Mouse (Mus musculus) thymus, postnatal 36 days (tissue): ENCODE data around the gene Gm20388.

Source experiments
- DNase-seq, 2 experiments: peaks; one replicate each; pipeline ENCODE4 v3.0.0; 2022; ENCODE audit warnings: mixed read lengths in 2 of 2

Gm20388 gene

DNA sequence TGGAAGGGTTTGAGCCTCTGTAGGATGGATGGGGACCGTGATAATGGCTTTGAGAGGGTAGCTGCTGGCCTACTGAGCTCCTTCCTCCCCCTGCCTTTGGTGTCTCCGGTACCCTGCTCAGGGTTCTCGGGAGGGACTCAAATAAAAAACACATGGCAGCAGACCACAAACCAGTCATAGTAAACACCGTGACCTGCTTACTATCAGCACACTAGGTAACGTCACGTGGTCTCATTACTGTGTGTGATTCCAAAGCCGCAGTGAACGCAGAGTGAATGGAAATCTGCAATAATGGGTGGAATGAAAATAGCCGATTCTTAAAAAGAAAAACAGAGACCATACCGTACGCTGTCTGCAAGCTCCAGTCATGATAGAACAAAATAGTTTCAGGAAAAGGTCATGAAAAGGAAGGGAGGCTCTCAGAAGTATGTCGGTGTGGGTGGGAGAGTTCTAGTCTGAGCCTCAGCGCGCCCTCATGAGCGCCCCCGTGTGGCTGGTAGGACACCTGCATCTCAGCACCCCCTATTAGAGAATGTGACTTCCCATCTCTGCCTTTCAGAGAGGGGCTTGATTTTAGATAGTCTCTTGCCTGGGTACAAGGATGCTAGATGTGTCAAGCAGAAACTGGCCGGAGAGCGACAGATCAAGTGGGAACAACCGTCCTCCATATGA is 4436.3 kb downstream of the Gm20388 start:
- DNase-seq = peak; percentile 69

DNA sequence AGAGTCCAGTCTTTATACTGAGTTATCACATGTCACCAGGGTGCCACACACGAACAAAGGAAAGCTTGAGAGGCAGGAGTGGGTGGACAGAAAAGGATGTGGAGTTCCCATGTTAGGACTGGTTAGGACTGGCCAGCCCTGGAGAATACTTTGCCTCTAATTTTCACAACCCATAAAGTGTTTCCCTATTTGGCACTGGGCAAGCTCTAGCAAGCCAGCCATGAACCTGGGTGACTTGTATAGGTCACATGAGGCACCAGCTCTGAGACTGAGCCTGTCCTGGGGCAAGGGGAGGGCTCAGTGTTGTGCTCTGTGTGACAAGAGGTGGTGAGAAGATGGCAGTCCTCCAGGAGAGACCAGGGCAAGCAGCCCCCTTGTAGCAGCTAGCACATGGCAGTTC is 4437.4 kb downstream of the Gm20388 start:
- DNase-seq = no peak

DNA sequence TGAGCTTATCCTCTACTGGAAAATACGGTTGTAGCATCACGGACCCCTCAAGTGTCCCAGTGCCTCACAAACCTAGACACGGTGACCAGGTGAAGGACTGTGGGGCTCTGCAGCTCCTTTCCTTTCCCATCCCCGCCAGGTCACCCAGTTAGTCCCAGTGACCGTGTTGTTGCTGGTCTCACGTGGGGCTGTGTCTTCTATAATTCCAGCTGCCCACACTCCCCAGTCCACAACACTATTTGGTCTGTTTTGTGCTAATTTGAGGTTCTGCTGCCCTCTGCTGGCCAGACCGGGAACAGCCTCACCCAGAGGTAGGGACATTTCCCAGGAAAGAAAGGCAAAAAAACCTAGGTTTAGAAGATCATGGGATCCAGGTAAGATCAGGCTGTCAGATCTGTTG is 4439.0 kb downstream of the Gm20388 start:
- peak; percentile 64 to 75 for DNase-seq

DNA sequence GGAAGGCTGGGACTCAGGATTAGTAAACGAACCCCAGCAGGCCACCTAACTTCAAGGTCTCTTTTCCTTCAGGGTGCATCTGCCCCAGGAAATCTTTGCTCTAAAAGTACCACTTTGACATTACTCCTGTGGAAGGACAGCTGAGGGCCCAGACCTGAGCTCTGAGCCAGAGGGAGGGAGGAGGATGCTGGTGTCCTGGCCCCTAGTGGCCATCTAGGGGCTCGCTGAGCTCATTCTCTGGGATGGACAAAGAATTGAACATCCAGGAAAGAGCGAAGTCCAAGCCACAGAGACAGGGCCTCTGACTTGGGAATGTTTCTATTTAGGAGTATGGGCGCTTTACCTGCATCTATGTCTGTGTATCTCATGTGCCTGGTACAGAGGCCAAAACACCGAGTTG is 4441.0 kb downstream of the Gm20388 start:
- peak in 1 of 2 experiments; percentile 2 for DNase-seq

DNA sequence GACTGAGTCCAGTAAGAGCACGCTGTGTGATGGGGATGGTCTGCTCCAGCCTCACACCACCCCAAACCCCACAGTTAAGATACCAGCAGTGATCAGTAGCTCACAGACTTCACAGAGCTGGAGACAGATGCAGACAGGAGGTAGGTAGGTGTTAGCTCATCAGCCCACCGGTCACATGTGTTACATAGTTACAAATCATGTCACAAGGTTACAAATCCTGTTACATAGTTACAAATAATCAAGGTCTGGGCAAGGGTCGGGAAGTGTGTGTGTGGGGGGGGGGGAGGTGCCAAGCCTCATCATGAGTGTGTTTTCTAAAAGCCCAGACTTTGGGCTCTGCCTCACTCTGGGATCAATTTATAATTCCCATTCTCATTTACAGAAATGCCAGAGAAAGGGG is 4450.3 kb downstream of the Gm20388 start:
- DNase-seq = no peak

DNA sequence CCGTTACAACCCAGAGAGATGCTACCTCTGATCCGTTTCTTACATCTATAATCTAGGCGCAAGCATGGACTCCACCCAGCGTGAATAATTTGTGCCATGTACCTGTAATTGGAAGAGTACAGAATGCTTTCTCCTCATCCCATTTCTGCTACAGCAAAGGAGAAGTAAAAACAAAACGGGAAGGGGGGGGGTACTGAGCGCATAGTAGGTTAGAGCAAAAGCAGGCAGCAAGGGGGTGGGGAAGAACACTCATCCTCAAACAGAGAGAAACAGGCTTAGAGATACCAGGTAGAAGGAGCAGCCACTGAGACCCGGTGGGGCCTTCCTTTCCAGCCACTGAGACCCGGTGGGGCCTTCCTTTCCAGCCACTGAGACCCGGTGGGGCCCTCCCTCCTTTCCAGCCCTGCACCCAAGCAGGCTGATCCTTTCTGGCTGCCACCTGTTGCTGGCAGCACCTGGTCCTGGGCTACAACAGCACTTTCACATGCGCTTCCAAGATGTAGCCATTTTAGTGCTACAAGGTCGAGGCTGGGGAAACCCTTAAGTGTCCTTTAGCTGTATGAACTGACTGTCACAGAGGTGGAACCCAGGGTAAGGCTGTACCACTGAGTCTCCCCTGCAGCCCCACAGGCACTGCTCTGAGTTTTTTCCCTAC is 4451.3 kb downstream of the Gm20388 start:
- no peak for DNase-seq

DNA sequence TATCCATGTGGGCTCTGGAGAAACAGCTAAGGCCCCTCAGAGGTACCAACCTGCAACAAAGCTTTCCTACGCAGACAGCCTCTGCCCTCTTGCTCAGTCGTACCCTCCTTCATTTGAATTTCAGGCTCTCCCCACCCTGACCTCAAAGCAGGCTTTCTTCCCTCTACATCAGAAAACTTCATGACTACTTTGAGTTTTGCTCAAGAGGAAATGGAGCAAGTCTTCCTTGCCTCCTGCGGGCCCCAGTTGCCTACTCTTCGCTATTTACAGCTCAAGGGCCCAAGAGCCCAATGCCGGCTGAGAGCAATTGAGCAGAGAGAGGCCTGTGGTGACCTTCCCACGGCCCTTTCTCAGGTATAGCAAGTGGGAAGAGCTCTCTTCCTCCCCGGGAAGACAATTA is 4451.9 kb downstream of the Gm20388 start:
- DNase-seq = no peak

DNA sequence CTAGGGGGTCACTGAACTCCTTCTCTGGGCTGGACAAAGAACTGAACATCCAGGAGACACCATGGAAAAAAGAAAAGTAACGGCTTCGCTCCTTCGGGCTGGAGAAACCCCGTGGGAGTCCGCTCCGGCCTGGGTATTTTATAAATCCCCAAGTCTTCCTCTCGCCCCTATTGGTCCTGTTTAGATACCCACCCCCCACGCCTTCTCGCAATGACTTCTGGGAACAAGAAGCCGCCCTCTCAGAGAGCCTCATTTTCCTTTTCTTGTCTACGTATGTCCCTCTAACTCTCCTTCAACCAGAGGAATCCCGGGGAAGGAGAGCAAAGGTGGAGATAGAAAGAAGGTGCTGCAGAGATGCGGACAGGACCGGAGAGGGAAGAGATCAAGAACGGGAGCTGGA is 4452.7 kb downstream of the Gm20388 start:
- DNase-seq = no peak

DNA sequence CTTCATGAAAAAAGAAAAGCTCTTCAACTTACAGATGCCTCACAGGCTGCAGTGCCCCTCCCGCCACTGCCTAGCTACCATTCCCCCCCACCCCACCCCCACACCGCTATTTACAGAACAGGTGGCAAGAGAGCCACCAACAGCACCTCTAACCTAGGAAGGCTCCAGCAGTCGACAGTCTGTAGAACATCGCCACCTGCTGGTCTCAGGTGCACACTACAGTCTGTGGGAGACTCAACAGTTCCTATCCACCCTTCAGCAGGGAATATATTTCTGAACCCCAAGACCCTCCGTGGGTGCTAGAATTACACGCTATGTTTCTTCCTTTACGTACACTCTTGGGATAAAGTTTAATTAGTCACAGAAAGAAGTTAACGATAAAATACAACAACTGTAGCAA is 4457.6 kb downstream of the Gm20388 start:
- peak; percentile 70 to 74 for DNase-seq

DNA sequence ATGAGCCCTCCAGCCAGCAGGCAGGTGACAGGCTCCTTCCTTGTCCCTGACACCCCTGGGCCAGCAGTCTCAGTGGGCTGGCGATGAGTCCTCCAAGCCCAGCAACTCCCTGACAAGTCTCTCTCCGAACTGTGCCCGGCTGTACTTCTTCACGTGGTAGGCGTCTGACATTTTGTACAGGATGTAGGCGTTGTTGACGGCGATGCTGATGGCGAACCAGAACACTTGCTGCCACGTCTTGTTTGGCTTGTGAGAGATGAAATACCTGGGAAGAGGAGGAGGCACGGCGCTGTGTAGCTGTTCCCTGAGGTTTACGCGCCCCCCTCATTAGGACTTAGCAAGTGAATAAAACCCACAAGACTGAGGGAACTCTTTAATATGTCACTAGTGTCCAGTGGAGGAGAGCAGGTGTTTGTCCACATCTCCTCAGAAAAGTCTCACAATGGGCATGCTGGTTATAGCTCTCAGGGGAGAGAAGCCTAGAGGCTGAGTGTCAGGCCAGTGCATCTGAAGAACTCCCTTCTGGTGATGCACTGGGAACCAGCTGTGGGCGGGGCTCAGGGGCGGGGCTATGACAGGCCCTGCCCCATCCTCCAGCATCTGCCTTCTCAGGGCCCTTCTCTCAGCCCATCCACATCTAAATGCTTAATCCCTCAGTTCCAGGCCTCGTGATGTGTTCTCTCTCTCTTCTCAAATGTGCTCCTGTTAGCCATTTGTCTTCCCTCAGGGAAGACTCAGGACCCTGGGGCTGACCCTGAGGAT is 4460.0 kb downstream of the Gm20388 start:
- DNase-seq = no peak

DNA sequence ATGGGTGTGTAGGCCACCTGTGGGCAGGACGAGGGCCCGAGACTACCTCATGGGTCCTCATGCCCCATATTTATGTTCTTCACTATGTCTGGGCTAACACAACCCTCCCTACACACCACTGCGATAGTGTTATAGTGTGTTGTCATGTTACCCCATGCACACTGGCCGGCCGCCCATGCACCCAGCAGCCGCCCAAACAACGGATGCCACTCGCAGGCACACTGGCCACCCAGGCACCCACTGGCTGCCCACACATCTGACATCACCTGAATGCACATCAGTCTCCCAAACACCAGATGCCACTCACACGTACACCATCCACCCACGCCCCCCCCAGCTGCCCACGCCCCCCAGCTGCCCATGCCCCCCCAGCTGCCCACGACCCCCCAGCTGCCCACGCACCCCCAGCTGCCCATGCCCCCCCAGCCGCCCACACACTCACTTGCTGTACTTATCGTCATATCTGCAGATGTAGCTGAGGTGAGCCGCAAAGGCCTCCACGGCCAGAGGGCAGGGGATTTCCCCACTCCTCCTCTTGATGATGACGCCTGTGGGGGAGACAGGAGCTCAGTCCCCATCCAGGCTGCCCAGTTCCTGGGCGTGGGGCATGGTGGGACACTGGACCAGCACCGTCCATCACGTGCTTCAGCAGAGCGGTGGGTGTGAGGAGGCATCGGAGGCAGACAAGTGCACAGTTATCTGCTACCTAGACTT is 4460.9 kb downstream of the Gm20388 start:
- no peak for DNase-seq

DNA sequence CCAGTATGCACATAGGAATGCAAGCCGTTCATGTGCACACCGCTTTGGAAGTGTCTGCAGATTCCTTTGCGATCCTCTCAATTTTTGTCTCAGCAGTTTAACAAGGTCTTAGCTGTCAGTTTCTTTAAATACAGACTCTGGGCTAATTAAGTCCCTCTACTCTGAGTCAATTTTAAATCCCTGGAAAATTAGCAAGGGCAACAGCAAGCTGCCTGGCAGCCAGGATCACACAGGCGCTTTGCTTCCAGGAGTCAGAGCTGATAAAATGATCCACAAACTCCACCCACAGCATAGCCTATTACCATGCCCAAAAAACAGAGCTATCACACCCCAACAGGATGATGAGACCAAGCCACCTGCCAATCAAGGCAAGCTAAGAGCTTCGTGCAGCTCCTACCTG is 4463.1 kb downstream of the Gm20388 start:
- DNase-seq = no peak

DNA sequence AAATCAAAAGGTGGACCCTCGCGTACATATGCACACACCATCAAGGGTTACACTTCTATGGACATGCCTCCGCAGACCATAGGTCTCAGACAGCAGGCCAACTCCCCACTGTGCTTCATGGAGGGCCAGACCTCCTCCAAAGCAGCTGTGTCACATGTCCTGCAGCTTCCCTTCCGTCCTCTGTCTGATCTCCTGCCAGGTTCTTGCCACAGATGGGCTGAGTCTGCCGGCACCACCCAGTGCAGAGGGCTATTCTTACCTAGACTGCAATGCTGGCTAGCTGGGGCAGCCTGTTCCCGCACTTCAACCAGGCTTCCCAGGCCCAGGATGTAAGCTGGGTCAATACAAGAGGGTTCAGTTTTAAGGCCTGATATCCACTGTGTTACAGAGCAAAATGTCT is 4464.5 kb downstream of the Gm20388 start:
- no peak for DNase-seq

DNA sequence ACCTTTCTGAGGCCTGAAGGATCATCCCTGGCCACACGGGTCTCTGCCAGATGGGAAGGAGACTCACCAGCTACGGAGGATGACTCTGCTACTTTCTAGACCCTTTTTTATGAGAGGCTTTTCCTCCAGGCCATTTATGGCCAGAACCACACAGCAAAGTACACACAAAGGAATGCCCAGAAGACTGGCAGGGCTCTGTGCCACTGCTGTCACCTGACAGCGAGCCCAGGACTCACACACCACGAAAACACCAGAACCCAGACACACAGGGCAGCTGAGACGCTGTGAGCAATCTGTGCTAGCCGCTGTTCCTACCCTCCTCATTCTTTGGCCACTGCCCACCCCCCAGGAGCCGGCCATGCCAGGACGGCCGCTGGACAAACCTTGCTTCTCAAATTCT is 4465.1 kb downstream of the Gm20388 start:
- no peak for DNase-seq

DNA sequence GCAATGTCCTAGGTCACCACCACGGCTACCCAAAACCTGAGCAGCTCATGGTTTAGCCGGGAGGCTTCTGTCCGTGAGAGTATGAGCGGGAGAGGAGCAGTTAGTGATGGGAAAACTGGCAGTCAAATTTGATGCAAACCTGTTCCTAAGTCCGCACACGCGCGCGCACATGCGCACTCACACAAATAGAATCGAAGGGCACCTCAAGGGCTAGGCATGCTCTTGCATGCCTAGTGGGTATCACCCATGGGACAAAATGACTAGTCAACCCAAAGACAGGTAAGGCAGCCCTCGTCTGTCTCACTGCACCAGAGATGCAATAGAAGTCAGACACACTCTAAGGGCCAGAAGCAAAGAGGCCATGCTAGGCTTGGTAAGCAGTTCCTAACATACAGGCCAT is 4465.8 kb downstream of the Gm20388 start:
- no peak for DNase-seq

DNA sequence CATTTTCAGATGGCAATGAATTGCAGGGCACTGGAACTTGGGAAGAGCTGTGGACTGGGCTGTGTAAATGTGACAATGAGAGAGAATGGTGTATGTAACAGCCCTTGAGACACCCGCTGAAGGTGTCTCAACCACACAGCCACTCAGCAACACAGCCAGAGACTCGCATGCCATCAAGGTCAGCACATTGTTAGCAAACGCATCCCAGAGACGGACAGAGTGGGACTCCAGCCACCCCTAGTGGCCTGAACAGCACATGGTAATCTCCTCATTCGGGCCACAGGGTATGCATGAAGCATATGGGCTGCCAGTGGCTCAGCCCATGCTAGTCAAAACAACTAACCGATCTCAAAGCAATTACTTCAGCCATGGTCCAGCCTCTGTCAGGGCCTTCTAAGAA is 4468.6 kb downstream of the Gm20388 start:
- no peak for DNase-seq

DNA sequence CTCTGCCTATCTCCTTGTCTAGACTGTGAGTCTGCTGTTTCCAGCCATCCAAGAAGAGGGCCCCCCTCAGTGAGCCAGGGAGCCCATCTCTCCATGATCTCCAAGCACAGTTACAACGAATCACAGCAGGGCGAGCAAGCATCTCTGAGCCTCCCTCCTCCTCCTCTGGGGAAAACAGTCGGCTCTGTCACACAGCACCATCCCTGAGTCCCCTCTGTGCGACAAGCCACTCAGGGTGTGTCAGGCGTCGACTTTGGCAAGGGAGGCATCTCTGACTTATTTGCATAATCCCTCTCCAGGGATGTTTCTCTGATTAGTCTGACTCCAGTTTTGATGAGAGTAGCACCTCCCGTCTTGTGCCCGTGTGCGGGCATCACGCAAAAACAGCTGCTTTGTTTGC is 4471.6 kb downstream of the Gm20388 start:
- no peak for DNase-seq

DNA sequence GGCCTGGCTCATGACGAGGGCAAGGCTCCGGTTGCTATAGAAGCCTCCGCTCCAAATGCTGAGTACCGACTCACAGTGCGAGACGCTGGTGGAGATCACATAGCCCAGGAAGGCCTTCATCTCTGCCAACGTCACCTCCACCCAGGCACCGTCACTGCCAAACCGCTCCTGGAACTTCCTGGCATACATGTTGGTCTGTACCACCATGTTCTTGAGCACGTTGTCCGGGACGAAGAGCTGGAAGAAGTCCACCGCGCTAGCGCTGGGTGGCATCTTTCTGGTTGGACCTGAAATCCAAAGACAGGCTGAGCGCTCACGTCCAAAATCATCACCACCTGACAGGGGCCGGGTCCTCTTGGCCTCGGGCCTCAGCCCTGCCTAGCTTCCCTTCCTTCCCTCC is 4473.7 kb downstream of the Gm20388 start:
- DNase-seq = no peak

DNA sequence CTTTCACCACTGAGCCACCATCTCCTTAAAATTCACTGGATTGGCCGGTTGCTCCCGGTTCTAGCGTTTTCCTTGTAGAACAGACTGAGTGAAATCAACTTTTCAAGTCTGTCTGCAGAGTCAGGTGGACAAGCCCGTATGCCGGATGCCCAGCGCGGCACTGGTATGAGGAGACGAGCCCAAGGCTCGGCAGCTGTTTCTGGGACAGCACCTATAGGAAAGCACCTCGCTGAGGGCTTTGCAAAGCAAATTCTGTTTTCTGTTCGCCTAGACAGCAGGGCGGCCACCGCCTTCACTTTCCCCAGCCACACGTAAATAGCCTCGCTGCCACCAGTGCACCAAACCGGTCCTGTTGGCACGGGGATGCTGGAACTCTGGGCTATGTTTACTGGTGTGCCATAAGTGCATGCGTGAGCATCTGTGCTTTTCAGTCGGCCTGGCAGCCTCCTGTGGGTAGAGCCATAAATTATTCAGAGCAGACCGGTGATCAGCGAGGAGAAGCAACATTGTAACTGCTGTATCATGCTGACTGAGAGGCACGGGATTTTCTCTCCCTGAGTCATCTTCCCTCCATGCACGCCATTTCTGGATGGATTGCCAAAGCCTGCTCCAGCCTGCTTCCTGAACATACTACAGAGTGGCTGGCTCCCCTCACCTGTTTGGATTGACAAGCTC is 4475.7 kb downstream of the Gm20388 start:
- no peak for DNase-seq

DNA sequence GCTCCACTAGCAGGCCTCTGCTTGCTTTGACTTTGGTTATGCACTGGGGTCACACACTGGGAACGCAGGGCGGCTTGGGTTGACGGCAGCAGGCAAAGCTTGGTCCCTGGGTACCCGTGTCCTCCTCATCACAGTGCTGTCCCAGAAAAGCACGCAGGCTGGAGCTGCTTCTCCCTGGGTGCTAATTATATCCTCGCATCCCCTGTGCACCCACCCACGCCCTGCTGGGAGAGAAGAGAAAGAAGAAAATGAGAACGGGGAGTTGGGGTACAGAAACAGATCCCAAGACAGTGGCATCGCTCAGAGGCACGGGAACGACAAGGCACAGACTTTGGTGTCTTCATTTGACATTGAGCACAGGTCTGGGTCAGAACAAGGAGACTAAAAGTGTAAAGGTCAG is 4478.9 kb downstream of the Gm20388 start:
- no peak for DNase-seq

DNA sequence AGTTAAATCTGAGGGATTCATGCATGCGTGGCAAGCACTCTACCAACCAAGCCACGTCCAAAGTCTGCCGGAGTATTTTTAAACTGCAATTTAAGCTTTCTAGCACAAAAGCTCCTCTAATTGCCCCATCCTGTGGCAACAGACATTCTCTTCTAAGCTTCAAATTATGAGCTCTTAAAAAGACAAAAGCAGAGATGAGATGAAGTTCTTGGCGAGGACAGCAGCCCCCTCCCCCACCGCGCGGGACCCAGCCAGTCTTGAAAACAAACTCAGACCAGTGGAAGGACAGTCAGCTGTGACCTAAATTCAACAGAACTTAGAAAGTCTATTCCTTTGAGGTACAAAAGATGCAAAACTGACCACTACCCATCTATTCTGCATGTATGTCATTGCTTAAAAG is 4480.6 kb downstream of the Gm20388 start:
- DNase-seq = no peak

DNA sequence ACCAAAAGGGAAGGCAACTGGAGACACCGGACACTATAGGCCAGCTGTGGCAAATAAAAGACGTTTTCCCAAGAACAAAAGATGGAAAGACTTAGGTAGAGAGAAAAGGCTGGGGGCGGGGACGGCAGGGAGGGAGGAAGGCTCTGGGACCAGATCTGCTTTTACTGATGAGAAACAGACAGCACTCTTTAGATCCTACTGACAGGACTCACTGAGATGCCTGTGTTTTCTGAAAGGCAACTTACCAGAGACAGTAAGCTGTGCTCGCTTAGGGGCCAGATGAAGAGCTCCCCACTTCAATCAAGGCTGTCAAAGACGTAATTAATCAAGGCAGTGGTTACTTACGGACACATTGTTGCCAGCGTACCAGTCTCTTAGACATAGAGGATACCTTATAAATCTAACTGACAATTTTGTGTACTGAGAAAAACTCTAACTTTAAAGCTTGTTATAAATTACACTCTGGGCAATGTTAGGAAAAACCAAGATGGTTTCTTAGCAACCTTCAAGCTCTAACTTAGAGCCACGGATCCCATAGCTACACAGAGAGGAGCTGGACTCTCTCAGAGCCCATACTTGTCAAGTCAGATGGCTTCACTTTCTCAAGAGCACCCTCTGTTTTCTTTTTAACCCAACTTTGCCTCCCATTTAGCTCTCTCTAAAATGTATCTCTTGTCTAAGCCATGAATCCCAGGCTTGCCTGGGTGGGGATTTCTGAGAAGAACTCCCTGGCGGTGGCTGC is 4481.8 kb downstream of the Gm20388 start:
- DNase-seq = no peak
